Mouse (Mus musculus) CH12.LX (cell line): ENCODE results near the gene Rell1. TPM values are rescaled to one million over a fixed set of nuclear protein-coding genes. Genes with fewer than 3 reads are reported as not detected.
"Not testable (repeated sequence)": the region's sequence is repeated elsewhere in the genome, so short reads cannot be mapped to it uniquely, and the experiment has no call there.

Experiments
- DNase-seq: peaks from one replicate; pipeline ENCODE4 v3.0.0-alpha.2; 2013; ENCODE audit errors: extremely low read depth
- H3K27ac ChIP-seq: 2 replicates; pipeline ENCODE4 v1.5.1; 2012; ENCODE audit warnings: low read depth, mild to moderate bottlenecking, control low read depth, moderate library complexity; ENCODE audit not compliant: insufficient read depth
- H3K27me3 ChIP-seq: replicated peaks from 2 replicates; pipeline ENCODE3; 2012; ENCODE audit warnings: inconsistent platforms
- H3K36me3 ChIP-seq, 2 experiments: replicated peaks in 1 of 2; 2 replicates each; pipeline versions ENCODE3 to v1.6.1; 2012; ENCODE audit warnings: inconsistent platforms in 1 of 2, low read length in 1 of 2, mild to moderate bottlenecking in 1 of 2, mixed read lengths in 1 of 2, moderate library complexity in 1 of 2; ENCODE audit not compliant: control insufficient read depth in 1 of 2, insufficient read depth in 1 of 2
- H3K4me1 ChIP-seq, 2 experiments: 2 replicates each; pipeline ENCODE4 v1.6.1; 2012; ENCODE audit warnings: inconsistent platforms in 1 of 2, moderate library complexity in 1 of 2; ENCODE audit not compliant: insufficient read depth in 2 of 2, control insufficient read depth in 1 of 2
- H3K4me2 ChIP-seq: 2 replicates; pipeline ENCODE4 v1.6.1; 2012; ENCODE audit warnings: low read depth, mild to moderate bottlenecking, control low read depth; ENCODE audit not compliant: poor library complexity, insufficient read depth, severe bottlenecking
- H3K4me3 ChIP-seq, 3 experiments: fragments of 150-350 bp in 1 of 3; sonication (generic) in 1 of 3; replicated peaks in 1 of 3; 2 replicates each; pipeline versions ENCODE3 to v1.5.1; 2011 to 2012; ENCODE audit warnings: low read depth in 2 of 3, low read length in 2 of 3, mild to moderate bottlenecking in 2 of 3, moderate library complexity in 2 of 3, control low read depth in 1 of 3, improper control_type of control experiment in 1 of 3, inconsistent platforms in 1 of 3, mixed read lengths in 1 of 3; ENCODE audit not compliant: poor library complexity in 1 of 3
- H3K79me2 ChIP-seq: replicated peaks from 2 replicates; pipeline ENCODE4 v1.6.1; 2012; ENCODE audit warnings: mild to moderate bottlenecking, moderate library complexity; ENCODE audit not compliant: control insufficient read depth, poor library complexity, insufficient read depth, severe bottlenecking; ENCODE audit errors: extremely low read depth
- H3K9ac ChIP-seq: 2 replicates; pipeline ENCODE4 v1.6.1; 2012; ENCODE audit warnings: low read depth, mild to moderate bottlenecking, control low read depth, moderate library complexity; ENCODE audit not compliant: insufficient read depth
- H3K9me3 ChIP-seq: replicated peaks from 2 replicates; pipeline ENCODE3; 2012; ENCODE audit warnings: low read length, inconsistent platforms, mixed read lengths
- CHD1 ChIP-seq: IDR thresholded peaks from 2 replicates; pipeline ENCODE4 v1.6.1; 2012; ENCODE audit warnings: low read depth, low read length, improper control_type of control experiment, inconsistent platforms
- EP300 ChIP-seq: IDR thresholded peaks from 2 replicates; pipeline ENCODE4 v1.6.1; 2011; ENCODE audit warnings: low read length, improper control_type of control experiment
- ETS1 ChIP-seq: conservative IDR thresholded peaks from 2 replicates; pipeline ENCODE4 v1.6.1; 2012; ENCODE audit warnings: low read depth, mild to moderate bottlenecking, inconsistent platforms, low read length, improper control_type of control experiment, moderate library complexity
- HCFC1 ChIP-seq: IDR thresholded peaks from 2 replicates; pipeline ENCODE4 v1.6.1; 2012; ENCODE audit warnings: low read depth, mild to moderate bottlenecking, inconsistent platforms, low read length, improper control_type of control experiment
- IRF4 ChIP-seq: IDR thresholded peaks from 2 replicates; pipeline ENCODE4 v1.6.1; 2014; ENCODE audit warnings: low read depth, mild to moderate bottlenecking, inconsistent platforms, low read length, improper control_type of control experiment
- KAT2A ChIP-seq: IDR thresholded peaks from 2 replicates; pipeline ENCODE4 v1.6.1; 2012; ENCODE audit warnings: low read length, improper control_type of control experiment, inconsistent platforms; ENCODE audit not compliant: insufficient replicate concordance
- MEF2A ChIP-seq: IDR thresholded peaks from 2 replicates; pipeline ENCODE4 v1.6.1; 2014; ENCODE audit warnings: low read depth, mild to moderate bottlenecking, inconsistent platforms, low read length, improper control_type of control experiment, borderline replicate concordance
- MXI1 ChIP-seq: IDR thresholded peaks from 2 replicates; pipeline ENCODE4 v1.6.1; 2011; ENCODE audit warnings: mild to moderate bottlenecking, low read depth, low read length, improper control_type of control experiment
- MYC ChIP-seq: IDR thresholded peaks from 2 replicates; pipeline ENCODE4 v1.6.1; 2011; ENCODE audit warnings: low read depth, mild to moderate bottlenecking, improper control_type of control experiment, low read length
- NRF1 ChIP-seq: IDR thresholded peaks from 2 replicates; pipeline ENCODE4 v1.6.1; 2014; ENCODE audit warnings: low read depth, mild to moderate bottlenecking, inconsistent platforms, low read length, improper control_type of control experiment, moderate library complexity
- POLR2AphosphoS2 ChIP-seq: IDR thresholded peaks from 2 replicates; pipeline ENCODE4 v1.6.1; 2011; ENCODE audit warnings: low read depth, low read length, improper control_type of control experiment
- RCOR1 ChIP-seq: conservative IDR thresholded peaks from 2 replicates; pipeline ENCODE4 v1.6.1; 2012; ENCODE audit warnings: low read depth, mild to moderate bottlenecking, inconsistent platforms, low read length, improper control_type of control experiment
- TCF12 ChIP-seq: IDR thresholded peaks from 2 replicates; pipeline ENCODE4 v1.6.1; 2014; ENCODE audit warnings: low read depth, mild to moderate bottlenecking, inconsistent platforms, low read length, improper control_type of control experiment
- USF1 ChIP-seq: IDR thresholded peaks from 2 replicates; pipeline ENCODE4 v1.6.1; 2014; ENCODE audit warnings: low read depth, mild to moderate bottlenecking, inconsistent platforms, low read length, improper control_type of control experiment
- USF2 ChIP-seq: conservative IDR thresholded peaks from 2 replicates; pipeline ENCODE4 v1.6.1; 2011; ENCODE audit warnings: low read depth, low read length, improper control_type of control experiment
- ZC3H11A ChIP-seq: IDR thresholded peaks from 2 replicates; pipeline ENCODE4 v1.6.1; 2012; ENCODE audit warnings: low read depth, mild to moderate bottlenecking, inconsistent platforms, low read length, improper control_type of control experiment
- ZMIZ1 ChIP-seq: IDR thresholded peaks from 2 replicates; pipeline ENCODE4 v1.6.1; 2012; ENCODE audit warnings: low read depth, mild to moderate bottlenecking, inconsistent platforms, low read length, improper control_type of control experiment
- dilution Hi-C: fragments of 300-500 bp; cut with MboI; formaldehyde crosslinking; loops from 2 replicates; pipeline ENCODE4 v1.14.3; 2020; ENCODE audit warnings: low sequenced_read_pairs; ENCODE audit not compliant: extremely low pct_unique_long_range_greater_than_20kb, extremely low pct_ligation_motif_present
- in situ Hi-C: fragments of 300-500 bp; cut with MboI; formaldehyde crosslinking; loops from 3 replicates; pipeline ENCODE4 v1.14.3; 2019; ENCODE audit warnings: low sequenced_read_pairs, low pct_ligation_motif_present, low pct_unique_long_range_greater_than_20kb, mixed read lengths
- polyA plus RNA-seq: library from polyadenylated mRNA; unstranded; fragments of >175 nt; gene quantifications from 2 replicates; pipeline ENCODE4 v1.2.1, GENCODE M21; 2012; ENCODE audit warnings: low read depth; ENCODE audit not compliant: insufficient read length
- total RNA-seq, 2 experiments: library from RNA; depleted of rRNA; stranded (reverse); fragments of 300-350 nt in 1 of 2; fragments of >200 nt in 1 of 2; gene quantifications; 2 replicates each; pipeline ENCODE4 v1.2.3; 2012 to 2014

Gene Rell1
- total and polyA plus RNA-seq, 3 experiments: 1.4 to 1.6 (median 1.5) TPM

- dilution Hi-C loops (no loop called here), in situ Hi-C loops (no loop called here)
- no peaks in the 10 kb centered on the region for H3K79me2 ChIP-seq
- no peak overlapping the region for H3K4me2 ChIP-seq
- no peak overlapping the region for H3K9ac ChIP-seq
- TF ChIP-seq MYC (no peak), USF1 (no peak), IRF4 (no peak), CHD1 (no peak), HCFC1 (no peak), MEF2A (no peak), ZMIZ1 (no peak), ZC3H11A (no peak), ETS1 (no peak), USF2 (no peak), RCOR1 (no peak), MXI1 (no peak), EP300 (no peak), NRF1 (no peak), KAT2A (no peak), POLR2AphosphoS2 (no peak), TCF12 (no peak)
- no peaks in the 10 kb centered on the region for H3K27me3 ChIP-seq
- H3K36me3 ChIP-seq: no peaks in the 10 kb centered on the region
- no peaks in the 10 kb centered on the region for H3K9me3 ChIP-seq
- no peaks in the 10 kb centered on the region for H3K4me1 ChIP-seq
- no peak for DNase-seq
- no peak overlapping the region for H3K4me3 ChIP-seq
- no peak overlapping the region for H3K27ac ChIP-seq
Measured at GRCm38 (mm10) chr5:63897820-63898110, 70.9 kb downstream of the Rell1 start.

DNA sequence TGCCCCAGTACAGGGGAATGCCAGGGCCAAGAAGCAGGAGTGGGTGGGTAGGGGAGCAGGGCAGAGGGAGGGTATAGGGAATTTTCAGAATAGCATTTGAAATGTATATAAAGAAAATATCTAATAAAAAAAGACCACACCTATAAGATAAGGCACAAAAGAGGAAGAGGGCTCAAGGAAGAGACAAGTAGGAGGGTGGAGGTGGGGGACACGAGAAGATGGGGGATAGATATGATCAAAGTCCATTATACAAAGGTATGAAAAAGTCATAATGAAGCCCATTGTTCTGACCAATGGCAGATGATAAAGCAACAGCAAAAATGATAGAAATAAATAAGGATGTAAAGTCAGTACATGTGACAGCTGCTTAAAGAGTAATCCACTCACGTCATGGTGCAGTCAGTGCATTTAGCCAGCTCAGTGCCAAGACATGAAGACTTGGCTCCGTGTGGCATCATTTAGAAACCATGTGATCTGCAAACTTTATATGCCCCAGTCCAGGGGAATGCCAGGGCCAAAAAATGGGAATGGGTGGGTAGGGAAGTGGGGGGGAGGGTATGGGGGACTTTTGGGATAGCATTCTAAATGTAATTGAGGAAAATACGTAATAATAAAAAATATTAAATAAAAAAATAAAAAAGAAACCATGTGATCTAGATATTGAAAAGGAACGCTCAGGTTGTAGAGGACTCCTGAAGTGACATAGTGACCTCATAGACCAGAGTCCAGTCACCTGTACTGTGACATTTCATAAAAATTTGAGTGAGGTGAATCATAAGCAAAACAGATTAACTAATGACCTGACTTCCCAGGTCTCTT, 71.5 kb downstream of the Rell1 start:
- H3K4me2 ChIP-seq, H3K36me3 ChIP-seq, H3K4me1 ChIP-seq, H3K27me3 ChIP-seq, H3K27ac ChIP-seq, H3K4me3 ChIP-seq, H3K79me2 ChIP-seq, H3K9ac ChIP-seq, dilution Hi-C loops, DNase-seq, in situ Hi-C loops, H3K9me3 ChIP-seq: not testable (repeated sequence)
